Mouse (Mus musculus): ENCODE data around the gene Chic2. TPM values are rescaled to one million over a fixed set of nuclear protein-coding genes. Genes with fewer than 3 reads are reported as not detected.
A peak's percentile ranks its signal among the peaks of the same experiment; 100 is the strongest.

Gene Chic2
- polyA plus RNA-seq, 1 experiment from 2014 or later = 38.7 TPM

GRCm38 (mm10) chr5:75074537-75075382 lies 30.2 kb upstream of the Chic2 start:
- Histone ChIP-seq H3K36me3 (no peaks in the 10 kb centered on the region), H3K4me3 (peak overlapping the region; percentile 38), H3K27ac (no peak overlapping the region), H3K4me1 (replicated peaks) (peaks cover 61% of the 10 kb centered on the region), H3K27me3 (ENCODE audit: insufficient read depth, poor library complexity, severe bottlenecking) (peaks cover 100% of the 10 kb centered on the region), H3K9me3 (no peaks in the 10 kb centered on the region)
- WGBS = 2% methylated on average over 15 of the region's 15 CpGs
- peak; percentile 51 for DNase-seq (ENCODE audit: low spot score)

DNA sequence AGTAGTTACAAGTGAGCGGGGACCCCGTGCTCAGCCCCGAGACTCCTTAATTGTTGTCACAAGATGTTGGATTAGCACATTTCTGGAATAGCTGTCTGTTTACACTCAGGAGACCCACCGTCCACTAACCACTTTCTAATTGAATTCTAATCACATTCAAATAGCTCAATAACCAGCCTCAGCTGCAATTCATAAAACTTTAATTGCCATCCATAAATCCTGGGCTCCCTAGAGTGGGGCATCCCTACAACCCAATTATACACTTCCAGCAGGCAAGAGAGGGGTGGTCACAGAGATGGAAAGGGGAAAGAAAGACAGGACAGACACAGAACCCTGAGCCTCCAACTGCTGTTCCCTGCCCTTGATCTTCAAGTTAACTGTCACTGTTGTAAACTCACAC lies 29.6 kb upstream of the Chic2 start:
- Histone ChIP-seq H3K27me3 (ENCODE audit: insufficient read depth, poor library complexity, severe bottlenecking) (peaks cover 100% of the 10 kb centered on the region), H3K27ac (no peak overlapping the region), H3K4me1 (replicated peaks) (peaks cover 67% of the 10 kb centered on the region), H3K9me3 (no peaks in the 10 kb centered on the region), H3K4me3 (no peak overlapping the region), H3K36me3 (no peaks in the 10 kb centered on the region)
- WGBS = 2% methylated on average over 4 of the region's 4 CpGs
- DNase-seq (ENCODE audit: low spot score) = peak; percentile 5

- no peak overlapping the region for H3K4me3 ChIP-seq
- peaks cover 68% of the 10 kb centered on the region for H3K4me1 ChIP-seq (replicated peaks)
- no peaks in the 10 kb centered on the region for H3K36me3 ChIP-seq
- WGBS = 8% methylated on average over 3 of the region's 3 CpGs
- H3K27me3 ChIP-seq (ENCODE audit: insufficient read depth, poor library complexity, severe bottlenecking) = peaks cover 100% of the 10 kb centered on the region
- H3K9me3 ChIP-seq = no peaks in the 10 kb centered on the region
- DNase-seq (ENCODE audit: low spot score) = peak; percentile 15
- no peak overlapping the region for H3K27ac ChIP-seq
Measured at GRCm38 (mm10) chr5:75073684-75074083, 29.1 kb upstream of the Chic2 start.

- H3K36me3 ChIP-seq = no peaks in the 10 kb centered on the region
- H3K27me3 ChIP-seq (ENCODE audit: insufficient read depth, poor library complexity, severe bottlenecking) = peaks cover 100% of the 10 kb centered on the region
- peaks cover 68% of the 10 kb centered on the region for H3K4me1 ChIP-seq (replicated peaks)
- WGBS = 25% methylated on average over 1 of the region's 1 CpGs
- H3K9me3 ChIP-seq = no peaks in the 10 kb centered on the region
- no peak overlapping the region for H3K27ac ChIP-seq
- DNase-seq (ENCODE audit: low spot score) = peak; percentile 5
- no peak overlapping the region for H3K4me3 ChIP-seq
Measured at GRCm38 (mm10) chr5:75073167-75073566, 28.6 kb upstream of the Chic2 start.

DNA sequence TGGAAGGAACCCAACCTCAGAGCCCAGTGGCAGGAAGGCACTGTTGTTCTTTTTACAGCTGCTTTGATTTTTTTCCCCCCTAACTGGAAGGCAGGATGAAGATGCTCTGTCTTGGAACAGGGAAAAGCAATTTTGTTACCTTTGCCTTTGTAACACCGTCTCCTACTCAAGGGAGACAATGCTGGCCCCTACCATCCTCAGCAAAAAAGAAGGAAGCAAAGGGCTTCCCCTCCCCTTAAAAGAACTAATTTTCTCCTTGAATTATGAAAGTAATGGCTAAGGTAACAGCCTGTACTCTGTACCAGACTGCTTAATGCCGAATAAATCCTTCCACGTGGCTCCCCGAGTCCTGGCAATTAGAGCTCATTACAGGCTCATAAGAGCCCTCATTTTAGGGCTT lies 28.0 kb upstream of the Chic2 start:
- no peak overlapping the region for H3K27ac ChIP-seq
- H3K4me3 ChIP-seq = no peak overlapping the region
- H3K36me3 ChIP-seq = no peaks in the 10 kb centered on the region
- H3K9me3 ChIP-seq = no peaks in the 10 kb centered on the region
- 2% methylated on average over 4 of the region's 4 CpGs for WGBS
- no peak for DNase-seq (ENCODE audit: low spot score)
- H3K27me3 ChIP-seq (ENCODE audit: insufficient read depth, poor library complexity, severe bottlenecking) = peaks cover 100% of the 10 kb centered on the region
- peaks cover 69% of the 10 kb centered on the region for H3K4me1 ChIP-seq (replicated peaks)

DNA sequence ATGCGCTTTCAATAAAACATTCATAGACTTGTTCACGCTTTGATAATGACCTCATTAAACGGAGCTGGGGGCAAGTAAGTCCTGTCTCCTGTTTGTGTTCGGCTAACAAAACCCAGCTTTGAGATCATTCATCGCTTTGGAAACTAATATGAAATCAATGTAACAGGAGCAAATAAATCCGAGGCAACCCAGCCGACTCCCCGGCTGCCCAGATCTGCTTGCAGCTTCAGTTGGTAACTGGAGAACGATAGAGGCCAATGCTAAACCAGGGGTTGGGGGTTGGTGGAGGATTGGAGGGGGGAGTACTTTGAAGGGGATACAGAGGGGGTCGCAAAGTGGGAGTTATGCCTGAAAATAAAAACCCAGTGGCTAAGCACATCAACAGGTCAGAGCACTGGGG lies 27.4 kb upstream of the Chic2 start:
- H3K4me3 ChIP-seq = no peak overlapping the region
- WGBS = 1% methylated on average over 10 of the region's 10 CpGs
- peaks cover 75% of the 10 kb centered on the region for H3K4me1 ChIP-seq (replicated peaks)
- H3K9me3 ChIP-seq = no peaks in the 10 kb centered on the region
- H3K36me3 ChIP-seq = no peaks in the 10 kb centered on the region
- H3K27ac ChIP-seq = no peak overlapping the region
- DNase-seq (ENCODE audit: low spot score) = peak; percentile 43
- H3K27me3 ChIP-seq (ENCODE audit: insufficient read depth, poor library complexity, severe bottlenecking) = peaks cover 100% of the 10 kb centered on the region

DNA sequence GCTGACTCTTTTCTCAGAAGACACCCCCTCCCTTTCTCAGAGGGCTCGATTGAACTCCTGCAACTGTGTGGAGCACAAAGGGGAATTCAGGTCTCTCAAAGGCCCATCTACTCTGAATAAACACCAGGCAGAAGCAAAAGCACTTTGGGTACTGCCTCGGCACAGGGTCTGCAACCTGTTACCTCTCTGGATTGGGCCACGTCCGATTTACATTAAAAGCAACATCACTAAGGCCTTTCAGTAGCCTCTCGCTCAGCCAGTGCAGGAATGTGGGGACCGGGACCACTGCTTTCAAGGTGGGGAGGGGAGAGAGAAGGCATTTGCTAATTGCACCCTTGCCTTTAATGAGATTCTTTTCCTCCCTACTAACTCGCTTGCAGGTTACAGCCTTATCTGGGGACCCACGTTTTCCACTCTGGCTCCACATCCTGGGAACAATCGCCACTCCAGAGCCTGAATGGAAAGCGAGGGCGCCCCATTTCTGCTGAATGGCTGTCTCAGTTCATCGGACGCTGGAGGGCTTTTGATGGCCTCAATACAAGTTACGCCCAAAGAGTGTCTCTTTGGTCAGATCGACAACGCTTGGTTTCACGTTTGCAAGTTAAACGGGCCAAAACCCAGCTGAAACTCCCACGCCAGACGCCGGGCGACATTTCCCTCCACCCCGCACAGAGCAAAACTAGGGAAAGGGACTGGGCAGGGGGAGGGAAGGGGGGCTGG lies 26.2 kb upstream of the Chic2 start:
- peak overlapping the region; percentile 40; the same call in 1 of the 2 replicates for H3K27ac ChIP-seq
- peak overlapping the region; percentile 26 for H3K4me3 ChIP-seq
- peaks cover 100% of the 10 kb centered on the region for H3K27me3 ChIP-seq (ENCODE audit: insufficient read depth, poor library complexity, severe bottlenecking)
- H3K4me1 ChIP-seq (replicated peaks) = peaks cover 73% of the 10 kb centered on the region
- DNase-seq (ENCODE audit: low spot score) = peak; percentile 51
- under 1% methylated on average over 23 of the region's 23 CpGs for WGBS
- no peaks in the 10 kb centered on the region for H3K9me3 ChIP-seq
- H3K36me3 ChIP-seq = no peaks in the 10 kb centered on the region

DNA sequence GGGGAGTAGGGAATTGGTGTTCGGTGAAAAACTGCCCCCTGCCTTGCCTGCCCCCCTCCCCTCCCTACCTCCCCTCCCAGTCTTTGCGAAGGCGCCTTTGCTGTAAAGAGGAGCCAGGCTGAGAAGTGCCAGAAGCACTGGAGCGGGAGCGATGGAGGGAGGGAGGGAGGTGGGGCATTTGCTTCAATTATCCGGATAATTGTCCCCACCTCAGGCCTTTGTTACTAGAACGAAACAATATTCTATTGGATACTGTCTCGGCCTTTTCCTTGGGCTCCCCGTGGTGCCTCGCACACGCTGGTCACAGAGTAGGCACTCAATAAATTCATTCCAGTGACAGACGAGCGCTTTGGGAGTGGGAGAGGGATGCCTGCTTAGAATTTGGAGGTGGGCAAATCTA lies 25.6 kb upstream of the Chic2 start:
- peaks cover 66% of the 10 kb centered on the region for H3K4me1 ChIP-seq (replicated peaks)
- H3K27ac ChIP-seq = peak overlapping the region; percentile 40; the same call in 1 of the 2 replicates
- H3K4me3 ChIP-seq = peak overlapping the region; percentile 26; the same call in 1 of the 2 replicates
- peaks cover 100% of the 10 kb centered on the region for H3K27me3 ChIP-seq (ENCODE audit: insufficient read depth, poor library complexity, severe bottlenecking)
- peaks cover 6% of the 10 kb centered on the region for H3K9me3 ChIP-seq
- whole genome bisulfite sequencing = 0% methylated on average over 13 of the region's 13 CpGs
- H3K36me3 ChIP-seq = no peaks in the 10 kb centered on the region
- DNase-seq (ENCODE audit: low spot score) = peak; percentile 51

DNA sequence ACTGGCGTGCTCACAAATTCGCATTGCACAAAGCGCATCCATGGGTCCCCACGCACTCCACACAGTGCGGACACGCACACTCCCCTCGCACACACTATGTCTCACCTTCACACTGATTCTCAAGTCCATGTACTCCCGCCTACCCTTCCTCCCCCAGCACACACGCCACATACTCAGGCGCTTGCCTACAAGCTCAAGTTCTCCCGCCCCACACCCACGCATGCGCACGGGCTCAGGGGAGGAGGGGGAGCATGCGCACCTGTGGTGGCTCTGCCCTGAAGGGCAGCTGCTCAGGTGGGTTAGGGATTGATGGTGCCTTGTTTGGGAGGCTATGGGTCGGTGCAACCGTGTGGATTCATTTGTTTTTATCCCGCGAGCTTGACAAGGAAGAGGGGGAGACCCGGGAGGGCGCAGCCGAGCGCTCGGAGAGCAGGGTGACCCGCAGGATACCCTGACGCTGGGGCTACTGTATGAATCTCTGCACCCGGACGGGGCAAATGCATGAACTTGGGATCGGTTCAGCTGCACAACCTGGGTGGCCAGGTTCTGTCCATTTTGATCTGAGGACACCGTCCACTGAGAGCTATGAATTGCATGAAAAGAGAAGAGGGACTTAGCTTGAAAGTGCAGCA lies 22.7 kb upstream of the Chic2 start:
- 2% methylated on average over 30 of the region's 30 CpGs for WGBS
- peak; percentile 69 for DNase-seq (ENCODE audit: low spot score)
- Histone ChIP-seq H3K4me1 (replicated peaks) (peaks cover 47% of the 10 kb centered on the region), H3K27me3 (ENCODE audit: insufficient read depth, poor library complexity, severe bottlenecking) (peaks cover 100% of the 10 kb centered on the region), H3K9me3 (peaks cover 12% of the 10 kb centered on the region), H3K36me3 (no peaks in the 10 kb centered on the region), H3K27ac (peak overlapping the region; percentile 35; the same call in 1 of the 2 replicates), H3K4me3 (peak overlapping the region; percentile 52)

GRCm38 (mm10) chr5:75066715-75067114 lies 22.1 kb upstream of the Chic2 start:
- H3K27me3 ChIP-seq (ENCODE audit: insufficient read depth, poor library complexity, severe bottlenecking) = peaks cover 95% of the 10 kb centered on the region
- H3K9me3 ChIP-seq = peaks cover 12% of the 10 kb centered on the region
- 6% methylated on average over 10 of the region's 10 CpGs for WGBS
- no peaks in the 10 kb centered on the region for H3K36me3 ChIP-seq
- peaks cover 42% of the 10 kb centered on the region for H3K4me1 ChIP-seq (replicated peaks)
- peak; percentile 7 for DNase-seq (ENCODE audit: low spot score)
- peak overlapping the region; percentile 52 for H3K4me3 ChIP-seq
- 0 out of 2 replicates have a peak overlapping the region, but pooled peaks have one; percentile 35 for H3K27ac ChIP-seq

- Histone ChIP-seq H3K27ac (no peak overlapping the region), H3K4me3 (no peak overlapping the region), H3K27me3 (ENCODE audit: insufficient read depth, poor library complexity, severe bottlenecking) (peaks cover 86% of the 10 kb centered on the region), H3K9me3 (peaks cover 12% of the 10 kb centered on the region), H3K4me1 (replicated peaks) (peaks cover 16% of the 10 kb centered on the region), H3K36me3 (no peaks in the 10 kb centered on the region)
- WGBS = 31% methylated on average over 4 of the region's 4 CpGs
- no peak for DNase-seq (ENCODE audit: low spot score)
Measured at GRCm38 (mm10) chr5:75063177-75063576, 18.6 kb upstream of the Chic2 start.

DNA sequence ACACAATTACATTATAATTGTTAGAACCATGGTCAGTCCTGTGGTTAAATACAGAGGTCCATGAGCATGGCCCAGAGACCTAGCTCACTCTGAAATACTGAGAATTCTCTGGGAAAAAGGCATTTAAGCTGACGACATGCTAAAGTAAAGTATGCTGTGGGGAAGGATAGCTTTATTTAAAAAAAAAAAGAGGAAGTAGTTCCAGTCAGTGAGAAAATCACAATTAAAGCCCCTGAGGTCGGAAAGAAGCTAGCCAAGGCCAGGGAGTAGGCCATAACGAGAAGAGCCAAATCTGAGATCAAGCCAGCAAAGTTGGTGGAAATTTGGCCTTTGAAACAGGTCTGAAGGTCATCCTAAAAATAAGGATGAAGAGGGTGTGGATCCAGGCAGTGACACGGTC lies 6.5 kb upstream of the Chic2 start:
- Histone ChIP-seq H3K27me3 (ENCODE audit: insufficient read depth, poor library complexity, severe bottlenecking) (peaks cover 69% of the 10 kb centered on the region), H3K36me3 (no peaks in the 10 kb centered on the region), H3K27ac (no peak overlapping the region), H3K4me1 (replicated peaks) (0 out of 2 replicates have a peak, but pooled peaks cover 3% of the 10 kb centered on the region), H3K9me3 (no peaks in the 10 kb centered on the region), H3K4me3 (no peak overlapping the region)
- WGBS = 78% methylated on average over 4 of the region's 4 CpGs
- no peak for DNase-seq (ENCODE audit: low spot score)

All from hindbrain, embryonic 10.5 days (tissue).